Mouse (Mus musculus) stomach, embryonic 15.5 days (tissue): ENCODE data around the gene Tmem11. TPM values are rescaled to one million over a fixed set of nuclear protein-coding genes. Genes with fewer than 3 reads are reported as not detected.
A peak's percentile ranks its signal among the peaks of the same experiment; 100 is the strongest.
"Not testable (repeated sequence)": the region's sequence is repeated elsewhere in the genome, so short reads cannot be mapped to it uniquely, and the experiment has no call there.

Experiments used
- ATAC-seq: fragments of 200-750 bp; cut with Nextera tagmentation; 2 replicates; pipeline ENCODE4 v1.8.0; 2017; ENCODE audit warnings: low read depth, moderate number of reproducible peaks, moderate TSS enrichment; ENCODE audit not compliant: insufficient read depth, low FRiP score
- H3K27ac ChIP-seq: fragments of 300-500 bp; sonication (generic); 2 replicates; pipeline ENCODE4 v1.5.1; 2015; ENCODE audit warnings: mild to moderate bottlenecking, inconsistent platforms
- H3K27me3 ChIP-seq: fragments of 300-500 bp; sonication (generic); replicated peaks from 2 replicates; pipeline ENCODE4 v1.6.1; 2015; ENCODE audit warnings: inconsistent platforms
- H3K36me3 ChIP-seq: fragments of 300-500 bp; sonication (generic); 2 replicates; pipeline ENCODE4 v1.6.1; 2015; ENCODE audit warnings: inconsistent platforms
- H3K4me1 ChIP-seq: fragments of 300-500 bp; sonication (generic); 2 replicates; pipeline ENCODE4 v1.6.1; 2015; ENCODE audit warnings: inconsistent platforms
- H3K4me2 ChIP-seq: fragments of 300-500 bp; sonication (generic); 2 replicates; pipeline ENCODE4 v1.6.1; 2015; ENCODE audit warnings: mild to moderate bottlenecking, inconsistent platforms
- H3K4me3 ChIP-seq: fragments of 300-500 bp; sonication (generic); replicated peaks from 2 replicates; pipeline ENCODE4 v1.5.1; 2015; ENCODE audit warnings: inconsistent platforms
- H3K9ac ChIP-seq: fragments of 300-500 bp; sonication (generic); 2 replicates; pipeline ENCODE4 v1.6.1; 2015; ENCODE audit warnings: inconsistent platforms
- H3K9me3 ChIP-seq: fragments of 300-500 bp; sonication (generic); 2 replicates; pipeline ENCODE4 v1.6.1; 2016; ENCODE audit warnings: inconsistent platforms
- WGBS: fragments of 180-500 bp; shearing (Covaris S2); methylation state at CpG from one replicate; pipeline ENCODE4 v1.1.7; 2015; 5-methylcytosine and 5-hydroxymethylcytosine counted together
- polyA plus RNA-seq: library from polyadenylated mRNA; unstranded; fragments of >200 nt; fragmentation: Nextera tagmentation; extraction: Ambion mirVana; gene quantifications from 2 replicates; pipeline ENCODE4 v1.2.1, GENCODE M21; 2015

The Tmem11 gene
- polyA plus RNA-seq, 1 experiment from 2014 or later, result 60.8 TPM

DNA sequence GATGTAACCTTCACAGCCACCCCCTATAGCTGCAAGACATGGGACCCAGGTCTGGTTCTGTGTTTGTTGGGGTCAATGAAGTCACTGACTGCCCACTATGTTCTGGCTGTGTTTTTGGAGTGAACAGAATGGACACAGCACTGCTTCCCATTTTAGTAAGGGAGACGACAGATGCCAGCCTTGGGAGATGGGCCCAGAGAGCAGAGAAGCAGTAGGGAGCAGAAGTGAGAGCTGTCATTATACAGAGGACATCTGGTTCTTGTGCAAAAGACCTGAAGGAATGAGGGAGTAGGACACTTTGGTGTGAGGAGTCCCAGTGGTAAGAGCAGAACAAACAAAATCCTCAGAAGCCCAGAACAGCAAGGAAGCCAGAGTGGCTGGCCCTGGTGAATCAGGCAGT is 30.6 kb upstream of the Tmem11 start:
- Histone ChIP-seq H3K4me2 (no peak overlapping the region), H3K4me3 (no peak overlapping the region), H3K4me1 (peaks cover 22% of the 10 kb centered on the region), H3K27ac (no peak overlapping the region), H3K27me3 (no peaks in the 10 kb centered on the region), H3K36me3 (peaks cover 15% of the 10 kb centered on the region), H3K9ac (no peak overlapping the region), H3K9me3 (no peaks in the 10 kb centered on the region)
- no peak for ATAC-seq
- WGBS, result 71% methylated on average over 1 of the region's 1 CpGs

DNA sequence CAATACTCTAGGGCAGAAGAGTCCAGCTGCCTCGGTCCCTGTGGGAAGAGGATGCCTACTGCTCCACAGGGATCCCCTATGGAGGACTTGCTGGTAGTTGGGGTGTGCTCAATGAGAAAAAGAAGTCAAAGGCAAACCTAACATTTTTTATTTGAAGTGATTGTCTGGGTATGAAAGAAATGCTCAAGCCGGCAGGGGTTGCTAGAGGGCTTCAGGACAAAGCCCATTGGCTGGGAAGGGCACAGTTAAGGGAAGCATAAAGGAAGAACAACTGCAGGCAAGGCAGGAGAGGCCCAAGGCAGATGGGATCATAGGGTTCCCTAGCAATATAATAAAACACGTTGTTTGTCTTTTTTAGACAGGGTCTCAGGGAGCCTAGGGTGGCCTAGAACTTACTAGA is 29.0 kb upstream of the Tmem11 start:
- Histone ChIP-seq H3K4me2 (no peak overlapping the region), H3K4me3 (no peak overlapping the region), H3K9me3 (no peaks in the 10 kb centered on the region), H3K36me3 (peaks cover 19% of the 10 kb centered on the region), H3K4me1 (peaks cover 15% of the 10 kb centered on the region), H3K27me3 (no peaks in the 10 kb centered on the region), H3K9ac (no peak overlapping the region), H3K27ac (no peak overlapping the region)
- WGBS, result 67% methylated on average over 3 of the region's 3 CpGs
- no peak for ATAC-seq

DNA sequence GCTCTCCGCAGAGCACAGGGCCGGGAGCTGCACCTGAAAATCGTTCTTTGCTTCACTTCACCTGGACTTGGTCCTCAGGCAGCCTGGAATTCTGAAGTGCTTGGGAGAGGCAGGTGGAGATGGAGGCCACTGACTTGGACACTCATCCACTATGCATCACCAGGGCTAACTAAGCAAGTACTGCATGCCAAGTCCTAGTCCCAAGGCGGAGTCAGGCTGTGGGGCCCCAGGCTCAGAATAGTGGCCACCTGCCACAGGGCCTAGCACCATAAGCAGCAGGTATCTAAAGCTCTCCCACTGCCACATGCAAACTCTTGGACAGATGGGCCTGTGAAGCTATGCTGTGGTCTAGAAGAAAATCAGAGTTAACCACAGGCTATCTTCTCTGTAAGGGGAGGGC is 27.4 kb upstream of the Tmem11 start:
- ATAC-seq, result no peak
- Histone ChIP-seq H3K4me2 (no peak overlapping the region), H3K9me3 (no peaks in the 10 kb centered on the region), H3K36me3 (peaks cover 19% of the 10 kb centered on the region), H3K27ac (no peak overlapping the region), H3K4me1 (peaks cover 2% of the 10 kb centered on the region; the same call in 1 of the 2 replicates), H3K4me3 (no peak overlapping the region), H3K27me3 (no peaks in the 10 kb centered on the region), H3K9ac (no peak overlapping the region)
- 92% methylated on average over 4 of the region's 4 CpGs for WGBS

DNA sequence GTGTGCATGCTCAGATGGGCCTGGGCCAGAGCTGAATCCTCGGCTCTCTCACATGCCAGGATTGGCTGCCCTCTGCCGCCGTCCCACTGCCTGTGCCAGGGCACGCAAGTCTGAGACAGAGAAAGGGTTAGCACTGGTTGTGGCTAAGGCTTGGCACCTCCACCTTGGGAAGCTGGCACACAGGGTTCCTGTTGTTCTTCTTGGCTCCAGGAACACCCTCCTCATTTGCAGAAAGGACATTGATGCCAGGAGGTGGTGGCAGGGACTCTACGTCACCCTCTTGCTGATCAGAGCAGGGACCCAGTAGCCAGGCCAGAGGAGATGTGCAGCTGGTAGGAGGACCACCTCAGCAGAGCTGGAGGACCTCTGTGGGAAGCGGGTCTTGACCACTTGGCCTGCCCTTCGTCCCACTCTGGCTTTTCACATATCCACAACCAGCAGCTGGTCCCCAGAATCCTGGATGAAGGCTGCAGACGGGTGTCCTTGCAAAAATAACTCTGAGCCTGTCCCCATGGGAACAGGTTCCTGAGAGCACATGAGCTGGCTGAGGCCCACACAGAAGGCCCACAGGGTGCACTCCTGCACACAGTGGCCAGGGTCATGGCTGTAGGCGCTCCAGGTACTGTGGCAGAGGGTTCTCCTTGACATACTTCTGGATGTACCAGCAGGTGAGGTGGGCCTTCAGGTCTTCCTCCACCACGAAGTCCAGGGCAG is 26.5 kb upstream of the Tmem11 start:
- no peak overlapping the region for H3K4me3 ChIP-seq
- H3K27ac ChIP-seq, result no peak overlapping the region
- peaks cover 19% of the 10 kb centered on the region for H3K36me3 ChIP-seq
- no peak for ATAC-seq
- H3K9me3 ChIP-seq, result no peaks in the 10 kb centered on the region
- WGBS, result 89% methylated on average over 10 of the region's 10 CpGs
- H3K4me1 ChIP-seq, result no peaks in the 10 kb centered on the region
- H3K9ac ChIP-seq, result no peak overlapping the region
- no peak overlapping the region for H3K4me2 ChIP-seq
- H3K27me3 ChIP-seq, result no peaks in the 10 kb centered on the region

DNA sequence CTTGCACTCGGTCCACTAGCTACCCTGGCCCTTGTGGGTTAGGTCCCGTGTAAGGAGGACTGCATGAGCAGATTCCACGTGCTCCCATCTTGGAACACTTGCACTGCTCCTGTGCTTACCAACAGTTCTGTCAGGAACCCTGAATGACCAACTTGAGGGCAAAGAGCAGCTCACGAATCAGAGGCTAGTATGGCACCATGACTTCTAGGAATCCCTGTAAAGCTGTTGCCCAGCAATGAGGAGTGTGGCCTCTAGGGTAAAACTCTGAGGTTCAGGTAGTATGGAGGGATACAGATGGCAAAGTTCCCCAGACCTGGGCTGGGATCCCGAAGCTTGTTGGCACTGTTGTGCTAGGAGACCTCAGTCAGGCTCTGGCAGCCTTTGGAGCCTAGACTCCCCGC is 24.6 kb upstream of the Tmem11 start:
- H3K9ac ChIP-seq, result no peak overlapping the region
- H3K9me3 ChIP-seq, result no peaks in the 10 kb centered on the region

DNA sequence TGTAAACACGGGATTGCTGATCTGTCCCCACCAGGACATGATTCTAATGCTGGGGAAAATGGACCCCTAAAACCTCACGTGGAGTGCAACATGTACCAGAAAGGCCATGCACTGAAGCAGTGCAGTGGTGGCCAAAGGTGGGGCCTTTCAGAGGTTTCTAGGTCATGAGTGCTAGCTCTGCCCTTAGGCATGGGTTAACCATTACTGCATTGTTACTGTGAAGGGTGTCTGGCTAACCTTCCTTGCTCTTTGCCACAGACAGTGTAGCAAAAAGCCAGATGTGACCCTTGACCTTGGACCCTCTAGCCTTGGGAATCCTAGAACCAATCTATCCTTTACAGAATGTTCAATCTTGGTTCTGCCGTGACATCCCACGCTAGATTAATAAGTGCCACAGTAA is 23.4 kb upstream of the Tmem11 start:
- Histone ChIP-seq H3K9me3 (no peaks in the 10 kb centered on the region), H3K9ac (no peak overlapping the region), H3K27me3 (no peaks in the 10 kb centered on the region), H3K4me1 (no peaks in the 10 kb centered on the region), H3K36me3 (peaks cover 19% of the 10 kb centered on the region), H3K4me2 (no peak overlapping the region), H3K4me3 (no peak overlapping the region), H3K27ac (no peak overlapping the region)
- ATAC-seq, result no peak
- 47% methylated on average over 4 of the region's 4 CpGs for WGBS

More for the DNA sequence above, 24.6 kb upstream of the Tmem11 start:
- Histone ChIP-seq H3K4me2 (no peak overlapping the region), H3K36me3 (peaks cover 19% of the 10 kb centered on the region), H3K4me3 (no peak overlapping the region), H3K27me3 (no peaks in the 10 kb centered on the region), H3K4me1 (no peaks in the 10 kb centered on the region), H3K27ac (no peak overlapping the region)
- no peak for ATAC-seq
- 88% methylated on average over 6 of the region's 6 CpGs for WGBS

DNA sequence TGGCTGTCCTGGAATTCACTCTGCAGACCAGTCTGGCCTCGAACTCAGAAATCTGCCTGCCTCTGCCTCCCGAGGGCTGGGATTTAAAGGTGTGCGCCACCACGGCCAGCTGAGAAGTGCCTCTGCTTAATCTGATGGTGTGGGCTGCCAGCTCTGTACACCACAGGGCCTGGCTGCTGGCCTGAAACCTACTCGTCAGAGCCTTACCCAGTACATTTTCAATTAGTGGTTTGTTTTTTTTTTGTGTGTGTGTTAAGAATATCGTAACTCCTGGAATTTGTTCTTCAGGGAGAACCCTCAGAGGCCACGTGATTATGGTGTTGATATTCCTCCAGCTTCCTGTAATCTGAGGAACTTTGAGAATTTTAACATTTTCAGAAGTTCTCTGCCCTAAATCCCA is 22.9 kb upstream of the Tmem11 start:
- Histone ChIP-seq H3K4me1 (no peaks in the 10 kb centered on the region), H3K4me3 (no peak overlapping the region), H3K9me3 (no peaks in the 10 kb centered on the region), H3K4me2 (no peak overlapping the region), H3K9ac (no peak overlapping the region), H3K36me3 (peaks cover 19% of the 10 kb centered on the region), H3K27me3 (no peaks in the 10 kb centered on the region), H3K27ac (no peak overlapping the region)
- ATAC-seq, result no peak
- 77% methylated on average over 7 of the region's 7 CpGs for WGBS

DNA sequence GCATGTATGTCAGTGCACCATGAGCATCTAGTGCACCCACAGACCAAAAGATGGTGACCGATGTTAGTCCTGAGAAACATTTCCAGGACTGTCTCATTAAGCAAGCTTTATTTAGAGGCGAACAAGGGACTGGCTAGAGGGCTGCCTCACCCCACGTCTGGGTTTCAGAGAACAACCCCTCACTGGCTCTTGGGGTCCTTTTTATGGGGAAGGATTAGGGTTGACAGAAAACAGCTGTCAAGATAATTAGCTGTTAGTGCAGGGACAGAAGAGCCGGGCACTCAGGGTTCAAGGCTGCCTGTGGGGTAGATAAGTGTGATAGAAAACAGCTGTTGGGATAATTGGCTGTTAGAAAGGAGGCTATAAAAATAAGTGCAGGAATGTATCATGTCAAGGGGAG is 16.8 kb upstream of the Tmem11 start:
- H3K4me3 ChIP-seq, result no peak overlapping the region
- no peak overlapping the region for H3K4me2 ChIP-seq
- 17% methylated on average over 4 of the region's 4 CpGs for WGBS
- ATAC-seq, result peak; percentile 35; the same call in 1 of the 2 replicates
- H3K9ac ChIP-seq, result no peak overlapping the region
- no peaks in the 10 kb centered on the region; the same call in 1 of the 2 replicates for H3K4me1 ChIP-seq
- H3K27ac ChIP-seq, result no peak overlapping the region
- no peaks in the 10 kb centered on the region for H3K9me3 ChIP-seq
- no peaks in the 10 kb centered on the region for H3K36me3 ChIP-seq
- no peaks in the 10 kb centered on the region for H3K27me3 ChIP-seq

DNA sequence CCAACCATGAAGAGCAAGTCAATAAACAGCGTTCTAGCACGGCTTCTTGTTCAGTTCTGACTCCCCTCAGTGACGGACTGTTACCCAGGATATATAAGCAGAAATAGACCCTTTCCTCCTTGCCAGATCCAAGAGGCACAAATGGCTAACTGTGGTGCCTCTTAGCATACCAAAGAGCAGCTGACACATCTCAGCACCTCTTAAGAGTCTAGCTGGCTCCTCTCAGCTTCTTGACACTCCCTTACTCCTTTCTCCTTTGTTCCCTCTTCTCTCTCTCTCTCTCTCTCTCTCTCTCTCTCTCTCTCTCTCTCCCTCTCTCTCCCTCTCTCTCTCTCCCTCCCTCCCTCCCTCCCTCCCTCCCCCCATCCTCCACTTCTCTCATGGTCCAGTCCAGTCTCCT is 11.7 kb upstream of the Tmem11 start:
- H3K36me3 ChIP-seq, result no peaks in the 10 kb centered on the region
- 55% methylated on average over 3 of the region's 3 CpGs for WGBS

DNA sequence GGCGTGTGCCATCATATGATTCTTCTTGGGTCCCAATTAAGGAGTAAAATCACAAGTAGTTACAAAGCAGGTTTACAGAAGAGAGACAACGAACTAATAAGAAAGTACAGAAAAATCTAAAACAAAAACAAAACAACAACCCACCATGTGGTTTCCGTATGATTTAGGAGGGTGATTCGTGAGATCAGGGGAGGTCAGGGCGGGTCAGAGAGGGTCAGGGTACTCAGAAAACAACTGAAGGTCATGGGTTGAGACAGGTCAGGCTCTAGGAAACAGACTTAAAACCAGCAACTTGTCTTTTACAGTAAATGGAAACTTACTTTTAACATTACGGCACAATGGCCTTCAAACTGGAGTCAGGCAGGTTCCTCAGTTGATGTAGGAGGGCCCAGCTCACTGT is 11.2 kb upstream of the Tmem11 start:
- Histone ChIP-seq H3K4me2 (no peak overlapping the region), H3K9ac (no peak overlapping the region), H3K36me3 (no peaks in the 10 kb centered on the region), H3K9me3 (no peaks in the 10 kb centered on the region), H3K4me1 (no peaks in the 10 kb centered on the region), H3K27me3 (no peaks in the 10 kb centered on the region), H3K27ac (no peak overlapping the region), H3K4me3 (no peak overlapping the region)
- 63% methylated on average over 6 of the region's 6 CpGs for WGBS
- no peak for ATAC-seq

More for the DNA sequence above, 11.7 kb upstream of the Tmem11 start:
- H3K4me1 ChIP-seq, result no peaks in the 10 kb centered on the region; the same call in 1 of the 2 replicates
- no peaks in the 10 kb centered on the region for H3K9me3 ChIP-seq
- no peak overlapping the region for H3K4me2 ChIP-seq
- no peak for ATAC-seq
- no peak overlapping the region for H3K27ac ChIP-seq
- H3K27me3 ChIP-seq, result no peaks in the 10 kb centered on the region
- no peak overlapping the region for H3K4me3 ChIP-seq
- H3K9ac ChIP-seq, result no peak overlapping the region

DNA sequence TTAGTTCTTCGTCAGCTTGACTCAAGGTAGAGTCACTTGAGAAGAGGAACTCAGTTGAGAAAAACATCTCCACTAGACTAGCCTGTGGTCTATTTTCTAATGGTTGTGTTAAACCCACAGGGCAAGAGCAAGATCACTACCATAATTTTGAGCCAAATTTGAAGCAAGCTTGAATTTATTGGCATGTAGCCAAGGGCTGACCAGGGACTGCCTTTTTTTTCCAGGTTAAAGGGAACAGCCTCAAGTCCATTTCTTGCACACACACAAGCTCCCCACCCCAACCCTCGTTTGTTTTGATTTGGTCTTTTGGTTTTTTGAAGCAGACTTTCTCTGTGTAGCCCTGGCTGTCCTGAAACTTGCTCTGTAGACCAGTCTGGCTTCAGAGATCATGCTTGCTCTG is 10.8 kb upstream of the Tmem11 start:
- H3K27me3 ChIP-seq, result no peaks in the 10 kb centered on the region
- no peaks in the 10 kb centered on the region for H3K36me3 ChIP-seq
- 57% methylated on average over 2 of the region's 2 CpGs for WGBS

DNA sequence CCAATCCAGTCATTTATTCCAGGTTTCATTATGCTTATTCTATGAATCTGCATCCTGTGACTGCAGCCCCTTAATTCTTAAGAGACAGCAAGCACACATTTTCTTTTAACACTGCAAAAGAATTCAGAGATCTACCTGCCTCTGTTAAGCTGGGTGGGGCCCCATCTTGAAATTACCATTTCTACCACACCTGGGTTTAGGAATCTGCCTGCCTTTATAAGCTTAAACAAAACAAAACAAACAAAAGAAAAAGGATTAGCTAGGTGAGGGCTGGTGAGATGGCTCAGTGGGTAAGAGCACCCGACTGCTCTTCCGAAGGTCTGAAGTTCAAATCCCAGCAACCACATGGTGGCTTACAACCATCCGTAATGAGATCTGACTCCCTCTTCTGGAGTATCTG is 7.9 kb upstream of the Tmem11 start:
- not testable (repeated sequence) for H3K36me3 ChIP-seq, H3K4me1 ChIP-seq, H3K9ac ChIP-seq, H3K4me2 ChIP-seq, H3K4me3 ChIP-seq, ATAC-seq, H3K27me3 ChIP-seq, H3K9me3 ChIP-seq, H3K27ac ChIP-seq
- 76% methylated on average over 3 of the region's 3 CpGs for WGBS

More for the DNA sequence above, 10.8 kb upstream of the Tmem11 start:
- Histone ChIP-seq H3K9me3 (no peaks in the 10 kb centered on the region), H3K4me2 (no peak overlapping the region), H3K4me1 (no peaks in the 10 kb centered on the region), H3K4me3 (no peak overlapping the region), H3K9ac (no peak overlapping the region), H3K27ac (no peak overlapping the region)
- ATAC-seq, result no peak

DNA sequence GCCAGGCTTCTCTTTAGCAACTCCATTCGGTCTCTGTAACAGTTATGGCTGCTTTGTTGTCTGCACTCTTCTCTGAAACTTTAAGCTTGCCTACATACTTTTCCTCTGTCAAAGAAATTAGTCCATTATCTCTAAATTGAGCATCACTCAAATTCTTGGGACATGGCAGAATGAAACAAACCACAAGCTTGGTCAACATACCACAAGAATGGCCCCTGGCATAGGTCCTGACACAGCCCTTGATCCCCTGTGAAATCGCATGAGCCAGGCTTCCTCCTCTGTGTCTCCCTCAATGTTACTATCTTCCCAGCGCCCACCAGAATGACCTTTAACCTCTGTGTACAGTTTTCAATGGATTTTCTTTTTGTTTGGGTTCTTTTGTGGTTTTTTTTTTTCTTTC is 3.3 kb upstream of the Tmem11 start:
- WGBS, result 72% methylated on average over 3 of the region's 3 CpGs
- H3K27ac ChIP-seq, result no peak overlapping the region
- no peak overlapping the region for H3K4me3 ChIP-seq
- no peaks in the 10 kb centered on the region for H3K9me3 ChIP-seq
- peaks cover 3% of the 10 kb centered on the region for H3K4me1 ChIP-seq
- no peak for ATAC-seq
- no peak overlapping the region for H3K9ac ChIP-seq
- H3K27me3 ChIP-seq, result no peaks in the 10 kb centered on the region
- H3K4me2 ChIP-seq, result no peak overlapping the region
- H3K36me3 ChIP-seq, result no peaks in the 10 kb centered on the region
